Mouse (Mus musculus): ENCODE measurements around the gene Pdia6.

Pdia6 gene

DNA sequence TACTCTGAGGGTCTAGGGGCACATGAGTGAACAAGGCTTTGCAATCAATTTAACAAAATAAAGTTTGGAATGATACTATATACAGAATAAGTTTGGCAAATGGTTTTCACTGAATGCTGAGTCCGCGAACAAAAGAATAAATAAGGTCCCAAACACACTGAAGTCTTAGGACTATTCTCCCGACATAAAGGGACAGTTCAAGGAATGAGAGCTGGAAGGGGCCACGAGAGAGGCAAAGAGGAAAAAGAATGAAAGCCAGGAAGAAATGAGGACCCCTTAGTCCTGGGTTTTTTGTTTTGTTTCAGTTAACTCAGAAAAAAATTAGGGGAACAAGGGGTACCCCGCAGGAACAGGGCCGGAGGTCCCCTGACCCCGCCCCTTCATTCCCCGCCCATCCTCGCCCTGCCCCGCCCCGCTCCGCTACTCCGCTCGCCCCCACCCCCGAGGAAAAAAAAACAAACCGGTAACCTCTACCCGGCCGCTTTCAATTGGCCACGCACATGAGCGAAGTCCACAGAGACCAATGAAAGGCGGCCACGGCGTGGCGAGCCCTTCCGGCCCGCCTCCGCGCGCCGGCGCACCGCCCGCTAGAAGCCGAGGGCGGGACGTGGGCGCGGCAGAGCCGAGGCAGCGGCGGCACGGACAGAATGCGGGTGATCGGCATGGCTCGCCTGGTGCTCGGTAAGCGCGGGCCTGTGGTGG is at the start of gene Pdia6:
Gene Pdia6, plus strand, starts transcription at position 575 of the 702 bp plus-strand sequence.
- DNase-seq (ENCODE audit: inconsistent age in 2 of 2, low spot score in 1 of 2) = peak; percentile 93 to 97

DNA sequence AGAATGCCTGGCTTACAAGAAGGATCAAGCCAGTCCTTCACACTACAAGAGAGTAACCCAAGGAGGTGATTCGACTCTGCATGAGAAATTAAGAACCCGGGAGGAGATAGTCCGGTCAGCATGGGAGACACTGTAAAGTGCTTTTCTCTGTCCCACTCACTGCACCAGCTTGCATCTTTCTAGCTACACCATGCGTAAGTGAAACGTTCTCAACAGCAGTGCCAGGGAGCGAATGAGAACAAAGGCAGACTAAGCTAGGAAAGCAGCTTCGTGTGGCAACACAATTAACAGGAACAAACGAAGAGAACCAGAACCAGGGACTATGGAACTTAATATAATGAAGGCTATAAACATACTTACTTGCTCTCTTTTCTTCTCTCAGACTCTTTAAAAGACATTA is 48.0 kb upstream of the Pdia6 start:
- DNase-seq (ENCODE audit: inconsistent age in 2 of 2, low spot score in 1 of 2) = no peak

DNA sequence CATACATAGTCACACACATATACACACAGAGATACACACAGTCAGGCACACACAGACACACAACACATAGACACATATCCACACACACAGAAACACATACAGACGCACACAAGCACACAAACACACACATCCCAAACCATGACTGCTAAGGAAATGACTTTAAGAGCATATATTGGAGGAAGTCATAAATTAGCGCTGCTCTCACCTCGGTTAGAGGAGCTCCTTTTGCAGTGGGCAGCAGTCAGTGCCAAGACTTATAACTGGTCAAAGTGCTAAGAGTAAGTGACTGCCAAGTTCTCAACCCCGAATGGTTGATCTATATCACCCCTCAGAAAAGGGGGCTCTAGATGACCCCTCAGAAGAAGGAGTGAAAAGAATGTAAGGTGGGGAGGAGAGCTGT is 47.2 kb upstream of the Pdia6 start:
- DNase-seq (ENCODE audit: inconsistent age in 2 of 2, low spot score in 1 of 2) = no peak

DNA sequence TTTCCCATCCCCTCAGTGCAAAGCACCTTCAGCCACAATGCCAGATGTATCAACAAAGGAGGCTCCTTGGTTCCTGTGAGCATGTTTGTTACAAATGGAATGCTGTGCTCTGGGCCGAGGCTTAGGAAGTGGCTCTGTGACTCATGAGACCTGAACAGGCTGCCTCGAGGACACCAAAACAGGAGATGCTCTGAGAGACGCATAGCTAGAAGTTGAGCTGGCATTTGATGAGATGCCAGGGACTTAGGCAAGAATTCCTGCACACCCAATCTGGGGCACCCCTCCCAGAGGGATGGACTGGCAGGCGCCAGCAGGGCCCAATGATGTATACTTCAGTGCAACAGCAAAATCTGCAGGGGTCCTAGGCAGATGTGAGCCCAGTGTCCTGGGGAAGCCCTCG is 45.7 kb upstream of the Pdia6 start:
- peak; percentile 88 to 91 for DNase-seq (ENCODE audit: inconsistent age in 2 of 2, low spot score in 1 of 2)

DNA sequence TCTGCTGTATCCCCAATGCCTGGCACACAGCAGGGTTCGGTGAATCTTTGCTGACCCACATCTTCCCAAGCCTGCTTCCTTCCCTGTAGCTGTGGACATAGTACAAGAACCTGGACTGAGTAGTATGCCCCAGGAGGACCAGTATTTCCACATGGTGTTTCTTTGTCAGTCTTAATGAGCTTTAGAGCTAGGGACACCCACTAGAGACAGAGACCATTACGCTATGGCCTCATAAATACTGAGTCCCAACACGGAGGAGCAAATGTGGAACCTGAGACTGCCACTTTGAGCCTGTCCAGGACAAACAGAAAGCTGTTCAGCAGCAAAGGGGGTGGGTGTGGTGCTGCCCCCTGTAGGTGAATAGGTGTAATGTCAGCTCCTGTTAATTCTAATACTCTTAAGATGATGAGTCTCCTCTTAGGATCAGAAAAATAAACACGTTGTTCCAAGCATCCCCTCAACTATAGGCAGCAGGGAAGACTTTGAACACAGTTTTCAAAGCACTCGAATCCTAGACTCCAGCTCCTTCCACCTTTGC is 44.4 kb upstream of the Pdia6 start:
- peak in 1 of 2 experiments; percentile 63 for DNase-seq (ENCODE audit: inconsistent age in 2 of 2, low spot score in 1 of 2)

DNA sequence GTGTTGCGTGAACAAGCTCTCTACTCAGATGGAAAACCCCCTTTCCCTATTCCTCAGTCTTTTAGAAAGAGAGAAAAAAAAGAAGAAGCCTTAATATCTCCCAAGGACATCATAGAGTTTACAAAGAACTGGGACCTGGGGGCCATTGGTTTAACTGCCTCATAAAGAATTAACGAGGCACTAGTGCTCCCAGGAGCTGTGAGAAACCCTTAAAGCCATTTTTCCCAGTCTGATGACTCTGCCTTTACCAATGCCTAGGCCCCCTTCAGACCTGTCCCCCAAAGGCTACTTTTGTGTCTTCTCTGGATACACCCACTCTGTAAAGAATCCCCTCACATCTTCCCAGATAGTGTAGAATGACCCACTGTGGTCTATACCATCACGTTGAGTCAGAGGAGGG is 43.3 kb upstream of the Pdia6 start:
- DNase-seq (ENCODE audit: inconsistent age in 2 of 2, low spot score in 1 of 2) = no peak

DNA sequence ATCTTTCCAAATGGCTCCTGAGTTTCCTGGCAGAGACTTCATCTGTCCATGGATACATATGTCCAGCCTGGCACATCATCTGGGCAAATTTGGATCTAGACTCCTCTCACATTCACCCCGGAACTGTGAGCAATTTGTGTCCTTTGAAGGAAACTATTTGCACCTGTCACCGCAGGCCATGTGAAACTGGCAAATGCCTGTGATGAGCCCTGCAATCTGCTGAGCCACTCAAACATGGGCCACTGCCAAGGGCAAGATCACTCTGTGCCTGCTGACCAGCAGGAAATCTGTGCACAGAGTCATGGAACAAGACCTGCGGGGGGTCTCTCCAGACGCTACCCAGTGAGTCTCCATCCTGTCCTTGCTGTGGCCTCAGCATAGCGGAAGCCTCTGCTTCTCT is 41.3 kb upstream of the Pdia6 start:
- peak; percentile 83 to 86 for DNase-seq (ENCODE audit: inconsistent age in 2 of 2, low spot score in 1 of 2)

DNA sequence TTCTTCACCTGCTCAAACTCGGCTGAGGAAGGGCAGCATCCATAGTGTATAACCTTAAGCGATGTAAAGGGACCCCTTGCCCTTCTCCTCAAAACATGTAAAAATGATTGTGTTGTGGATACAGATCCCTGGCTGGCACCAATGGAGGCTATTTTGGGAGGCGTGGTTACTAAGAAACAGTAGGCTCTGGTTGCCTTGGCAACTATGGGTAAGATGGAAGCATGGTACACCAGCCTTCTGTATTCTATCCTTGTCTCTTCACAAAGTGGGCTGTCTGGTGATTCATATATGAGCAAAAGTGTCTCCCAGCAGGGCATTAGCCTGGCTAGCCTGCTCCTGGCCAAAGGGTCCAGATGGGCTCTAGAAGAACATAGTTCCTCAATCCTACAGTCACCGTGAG is 38.4 kb upstream of the Pdia6 start:
- DNase-seq (ENCODE audit: inconsistent age in 2 of 2, low spot score in 1 of 2) = no peak

DNA sequence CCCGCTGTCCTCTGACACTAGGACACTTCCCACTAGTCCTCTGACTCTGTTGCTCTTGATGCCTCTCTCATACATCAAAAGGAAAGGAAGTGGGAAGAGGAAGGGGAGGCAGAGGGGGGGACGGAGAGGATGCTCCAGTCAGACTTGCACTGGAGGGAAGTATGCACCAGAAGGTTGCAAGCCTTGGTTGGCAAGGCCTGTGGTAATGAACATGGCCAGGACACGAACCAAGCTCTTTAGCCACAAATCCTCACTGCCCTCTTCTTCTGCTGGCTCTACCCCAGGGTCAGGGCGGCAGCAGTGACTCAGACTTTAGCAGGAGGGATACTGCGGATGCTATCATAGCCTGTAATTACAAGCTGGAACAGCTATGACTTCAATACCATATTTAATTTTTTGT is 35.8 kb upstream of the Pdia6 start:
- DNase-seq (ENCODE audit: inconsistent age in 2 of 2, low spot score in 1 of 2) = peak; percentile 64 to 70

DNA sequence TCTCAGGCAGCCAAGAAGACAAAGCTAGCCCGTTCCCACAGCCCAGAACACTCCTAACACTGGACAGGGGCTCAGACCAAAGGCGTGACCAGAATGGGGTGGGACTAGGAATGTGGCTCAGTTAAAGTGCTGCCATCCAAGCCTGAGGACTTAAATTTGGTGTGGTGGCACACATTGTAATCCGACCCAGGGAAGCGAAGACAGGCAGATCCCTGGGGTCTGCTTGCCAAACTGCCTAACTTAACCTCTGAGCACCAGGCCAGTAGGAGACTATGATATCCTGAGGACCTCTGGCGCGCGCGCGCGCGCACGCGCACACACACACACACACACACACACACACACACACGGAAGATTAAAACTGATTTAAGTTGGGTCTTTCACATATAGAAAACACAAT is 34.8 kb upstream of the Pdia6 start:
- no peak for DNase-seq (ENCODE audit: inconsistent age in 2 of 2, low spot score in 1 of 2)

DNA sequence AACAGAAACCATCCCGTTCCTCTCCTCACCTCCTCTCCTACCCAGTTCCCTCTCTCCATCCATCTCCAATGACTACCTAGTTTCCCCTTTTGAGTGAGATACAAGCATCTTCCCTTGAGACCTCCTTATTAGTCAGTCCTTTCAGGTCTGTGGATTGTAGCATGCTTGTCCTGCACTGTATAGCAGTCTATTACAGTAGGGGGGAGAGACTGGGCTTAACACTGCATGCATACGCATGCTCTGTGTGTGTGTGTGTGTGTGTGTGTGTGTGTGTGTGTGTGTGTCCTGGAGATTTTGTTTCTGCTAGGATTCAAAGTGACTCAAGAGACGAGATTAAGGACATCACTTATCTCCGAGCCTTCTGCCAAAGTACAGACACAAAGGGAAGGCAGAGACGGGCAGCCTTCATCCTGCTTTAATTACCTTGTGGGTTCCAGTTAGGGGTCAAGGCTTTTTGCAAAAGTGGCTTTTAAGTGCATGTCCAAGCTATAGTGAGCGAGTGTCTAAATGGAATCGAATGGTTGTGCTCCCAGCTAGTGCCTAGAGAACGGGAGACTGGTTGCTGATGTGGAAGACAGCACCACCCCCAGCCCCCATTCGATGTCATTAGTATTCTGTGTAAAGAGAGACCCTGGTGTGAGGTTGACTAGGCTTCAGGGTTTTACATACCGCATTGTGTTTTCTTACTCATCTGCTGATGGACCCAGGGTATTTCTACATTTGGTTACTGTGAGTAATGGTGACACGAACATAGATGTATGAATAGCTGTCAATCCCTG is 30.6 kb upstream of the Pdia6 start:
- DNase-seq (ENCODE audit: inconsistent age in 2 of 2, low spot score in 1 of 2) = no peak

DNA sequence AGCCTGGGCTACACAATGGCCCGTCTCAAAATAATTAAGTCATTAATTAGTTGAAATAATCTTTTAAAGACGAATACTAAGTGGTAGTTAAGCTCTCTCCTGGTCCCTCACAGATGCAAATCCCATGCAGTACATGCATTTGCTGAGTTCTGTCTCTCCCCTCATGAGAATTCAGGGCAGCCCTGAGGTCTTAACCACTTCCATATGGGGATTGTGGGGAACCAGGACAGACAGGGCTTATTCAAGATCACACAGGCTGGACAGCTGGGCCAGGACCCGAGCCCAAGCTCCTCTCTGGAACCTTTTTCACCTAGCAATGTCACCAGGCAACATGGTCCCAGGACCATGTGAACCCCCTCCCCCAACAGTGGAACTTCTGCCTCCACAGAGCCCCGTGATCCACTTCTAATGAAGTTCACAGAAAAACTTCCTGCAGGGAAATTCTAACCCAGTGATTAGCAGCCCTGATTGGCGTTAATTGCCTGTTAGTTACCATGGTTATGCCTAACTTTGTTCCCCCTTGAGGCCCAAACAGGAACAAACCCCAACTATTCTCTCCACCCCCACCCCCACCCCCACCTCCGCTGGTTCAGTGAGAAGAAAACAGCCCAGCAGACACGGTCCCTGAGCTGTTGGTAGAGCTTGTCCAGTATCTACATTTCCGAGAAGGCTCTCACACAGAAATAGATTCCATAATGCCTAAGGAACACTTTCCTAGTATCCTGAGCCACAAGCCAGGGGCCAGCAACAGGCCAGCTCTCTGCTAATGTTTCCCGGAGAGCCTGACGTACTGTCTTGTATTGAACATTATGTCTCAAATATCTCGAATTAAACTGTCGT is 27.5 kb upstream of the Pdia6 start:
- DNase-seq (ENCODE audit: inconsistent age in 2 of 2, low spot score in 1 of 2) = no peak

DNA sequence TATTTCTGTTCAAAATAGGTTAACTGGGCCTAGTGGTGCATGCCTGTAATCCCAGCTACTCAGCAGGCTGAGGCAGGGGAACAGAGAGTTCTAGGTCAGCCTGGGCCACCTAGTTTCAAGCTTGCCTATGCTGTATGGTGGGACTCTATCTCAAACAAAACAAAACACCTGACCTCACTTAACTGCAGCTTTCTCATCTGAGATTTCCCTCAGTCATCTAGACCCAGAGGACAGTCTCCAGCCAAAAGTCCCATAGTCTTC is 27.0 kb upstream of the Pdia6 start:
- DNase-seq (ENCODE audit: inconsistent age in 2 of 2, low spot score in 1 of 2) = no peak

DNA sequence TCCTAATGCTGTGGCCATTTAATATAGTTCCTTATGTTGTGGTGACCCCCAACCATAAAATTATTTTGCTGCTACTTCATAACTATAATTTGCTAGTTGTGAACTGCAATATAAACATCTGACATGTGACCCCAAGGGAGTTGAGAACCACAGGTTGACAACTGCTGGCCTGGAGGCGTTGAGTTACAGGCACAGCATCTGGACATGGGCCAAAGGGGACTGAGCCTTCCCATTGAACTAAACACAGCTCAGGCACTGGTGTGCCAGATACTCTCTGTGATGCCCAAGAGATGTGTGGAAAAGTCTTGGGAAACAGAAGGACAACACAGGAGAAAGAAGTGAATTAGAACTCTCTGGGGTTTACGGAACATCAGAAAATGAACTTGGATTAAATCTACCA is 25.3 kb upstream of the Pdia6 start:
- DNase-seq (ENCODE audit: inconsistent age in 2 of 2, low spot score in 1 of 2) = no peak

DNA sequence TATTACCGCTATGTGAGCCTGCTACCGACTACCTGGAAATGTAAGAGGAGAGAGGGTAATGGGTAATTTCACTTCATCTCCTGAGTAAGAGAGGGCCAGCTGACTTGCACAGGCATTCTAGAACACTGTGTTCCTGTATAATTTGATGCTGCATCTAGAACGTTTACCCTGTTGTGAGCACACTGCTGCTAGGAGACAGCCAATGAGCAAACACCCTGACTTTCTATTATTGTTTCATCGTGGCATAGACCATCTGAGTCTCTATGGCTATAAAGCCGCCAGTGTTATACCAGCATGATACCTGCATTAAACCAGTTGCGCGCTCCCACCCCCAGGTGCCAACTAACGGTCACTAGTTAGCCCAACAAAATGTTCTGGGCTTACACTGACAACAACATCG is 24.7 kb upstream of the Pdia6 start:
- DNase-seq (ENCODE audit: inconsistent age in 2 of 2, low spot score in 1 of 2) = no peak

DNA sequence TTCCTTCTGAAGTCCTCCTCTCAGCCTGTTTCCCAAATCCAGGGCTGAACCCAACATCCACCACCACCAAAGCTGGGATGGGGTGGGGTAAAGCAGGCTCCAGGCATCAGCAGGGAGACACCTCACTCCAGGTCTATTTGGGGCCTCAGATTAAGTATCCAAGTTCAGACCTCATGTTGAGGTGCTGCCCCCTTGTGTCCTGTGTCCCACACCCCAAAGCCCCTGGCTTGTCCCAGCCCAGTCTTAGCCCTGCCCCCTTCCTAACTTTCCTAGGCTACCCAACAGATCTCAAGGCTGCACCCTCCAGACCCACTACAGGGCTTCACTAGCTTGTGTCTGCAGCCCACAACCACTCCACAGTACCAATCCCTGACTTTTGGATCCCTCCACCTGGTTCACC is 24.3 kb upstream of the Pdia6 start:
- DNase-seq (ENCODE audit: inconsistent age in 2 of 2, low spot score in 1 of 2) = peak in 1 of 2 experiments; percentile 71

DNA sequence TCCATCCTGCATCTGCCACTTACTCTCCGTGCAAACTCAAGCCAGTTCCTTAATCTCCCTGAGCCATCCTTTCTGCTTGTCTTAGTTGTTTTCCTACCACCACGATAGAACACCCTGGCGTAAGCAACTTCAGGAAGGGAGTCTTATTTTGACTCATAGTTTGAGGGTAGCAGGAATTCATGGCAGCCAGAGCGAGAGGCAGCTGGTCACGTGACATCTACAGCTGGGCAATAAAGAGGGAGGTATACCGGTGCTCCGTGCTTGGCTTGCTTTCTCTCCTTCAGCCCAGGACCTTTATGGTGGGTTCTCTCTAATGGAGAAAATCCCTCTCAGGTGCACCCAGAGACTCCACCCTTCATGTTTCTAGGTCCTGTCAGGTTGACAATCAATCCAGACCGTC is 15.4 kb upstream of the Pdia6 start:
- no peak for DNase-seq (ENCODE audit: inconsistent age in 2 of 2, low spot score in 1 of 2)

DNA sequence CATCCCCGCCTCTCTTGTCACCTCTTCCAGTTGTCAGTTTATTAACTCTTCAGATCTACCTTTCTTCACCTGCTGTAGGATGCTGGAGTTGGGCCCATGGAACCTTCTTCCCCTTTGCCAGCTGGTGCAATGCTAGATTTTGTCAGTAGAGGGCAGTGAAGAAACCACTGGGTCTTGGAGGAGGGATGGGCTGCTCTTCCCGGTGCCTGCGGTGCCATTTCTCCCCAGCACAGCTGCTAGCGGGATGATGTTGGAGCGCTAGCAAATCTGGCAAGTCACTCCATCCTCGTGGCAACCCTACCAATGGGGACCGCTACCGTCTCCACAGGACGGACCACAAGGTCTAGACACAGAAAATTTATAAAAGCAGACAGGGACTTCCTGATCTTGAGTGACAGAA is 13.3 kb upstream of the Pdia6 start:
- DNase-seq (ENCODE audit: inconsistent age in 2 of 2, low spot score in 1 of 2) = peak; percentile 61 to 89

DNA sequence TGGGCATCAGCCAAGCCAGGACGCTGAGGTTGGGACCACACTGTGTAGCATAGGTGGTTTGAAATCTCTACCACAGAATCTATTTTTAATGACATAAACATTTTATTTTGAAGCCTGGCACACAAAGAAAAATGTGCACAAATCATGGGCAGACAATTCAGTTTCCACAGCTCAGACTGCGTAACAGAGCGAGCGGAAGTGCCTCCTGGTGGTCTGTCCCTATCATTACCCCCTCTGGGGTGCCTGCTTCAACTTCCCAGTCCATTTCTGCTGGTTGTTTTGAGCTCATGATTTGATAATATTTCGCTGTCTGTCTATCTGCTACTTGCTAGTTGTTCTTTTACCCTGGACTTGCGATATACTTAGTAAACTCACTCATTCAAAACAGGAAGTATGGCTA is 10.7 kb upstream of the Pdia6 start:
- no peak for DNase-seq (ENCODE audit: inconsistent age in 2 of 2, low spot score in 1 of 2)

DNA sequence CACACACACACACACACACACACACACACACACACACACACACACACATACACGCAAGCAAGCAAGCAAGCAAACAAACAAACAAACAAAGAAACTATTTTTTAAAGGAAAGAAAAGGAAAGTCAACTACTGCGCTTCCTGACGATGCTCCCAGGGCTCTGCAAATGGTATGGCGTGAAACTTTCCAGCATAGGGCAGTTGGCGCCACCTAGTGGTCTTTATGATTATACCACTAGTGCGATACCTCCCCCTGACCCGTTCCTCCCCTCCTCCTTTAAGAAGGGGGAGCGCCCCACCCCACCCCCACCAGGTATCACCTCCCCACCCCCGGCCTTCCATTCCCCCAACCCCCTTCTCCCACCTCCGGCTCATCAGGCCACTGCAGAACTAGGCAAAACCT is 9.4 kb upstream of the Pdia6 start:
- DNase-seq (ENCODE audit: inconsistent age in 2 of 2, low spot score in 1 of 2) = peak; percentile 42 to 84

DNA sequence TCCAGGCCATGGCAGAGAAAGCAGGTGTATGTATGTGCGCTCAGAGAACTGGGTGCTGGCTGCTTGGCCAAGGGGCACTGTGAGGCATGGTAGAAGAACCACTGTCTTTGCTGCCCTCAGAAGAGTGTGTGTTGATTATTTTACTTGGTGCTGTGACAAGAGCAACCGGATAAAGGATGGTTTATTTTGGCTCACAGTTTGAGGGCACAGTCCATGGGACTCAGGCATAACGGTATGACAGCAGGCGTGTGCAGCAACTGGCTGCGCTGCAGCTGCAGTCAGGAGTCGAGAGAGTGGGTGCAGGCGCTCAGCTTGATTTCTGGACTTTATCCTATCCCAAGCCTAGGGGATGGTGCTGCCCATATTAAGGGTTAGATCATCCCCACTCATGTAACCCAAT is 7.9 kb upstream of the Pdia6 start:
- no peak for DNase-seq (ENCODE audit: inconsistent age in 2 of 2, low spot score in 1 of 2)

DNA sequence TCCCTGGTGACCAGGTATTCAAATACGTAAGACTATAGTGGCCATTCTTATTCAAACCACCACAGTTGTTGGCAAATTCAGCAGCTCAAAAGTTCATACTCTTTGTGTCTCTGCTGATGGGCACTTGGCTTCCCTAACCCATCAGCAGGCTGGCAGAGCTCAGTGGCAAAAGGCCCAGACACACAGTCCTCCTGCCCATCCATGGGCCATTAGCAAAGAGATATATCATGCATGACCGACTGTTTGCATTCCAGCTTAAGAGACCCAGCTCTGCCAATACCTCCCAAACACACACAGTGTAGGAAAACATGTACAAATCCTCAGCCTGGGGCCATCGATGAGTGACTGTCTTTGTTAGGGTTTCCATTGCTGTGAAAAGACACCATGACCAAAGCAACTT is 5.3 kb upstream of the Pdia6 start:
- no peak for DNase-seq (ENCODE audit: inconsistent age in 2 of 2, low spot score in 1 of 2)
